Mouse (Mus musculus): ENCODE data around the gene Atg16l2. TPM values are rescaled to one million over a fixed set of nuclear protein-coding genes. Genes with fewer than 3 reads are reported as not detected.

Gene Atg16l2
- polyA plus RNA-seq, 1 experiment: 6.6 TPM

DNA sequence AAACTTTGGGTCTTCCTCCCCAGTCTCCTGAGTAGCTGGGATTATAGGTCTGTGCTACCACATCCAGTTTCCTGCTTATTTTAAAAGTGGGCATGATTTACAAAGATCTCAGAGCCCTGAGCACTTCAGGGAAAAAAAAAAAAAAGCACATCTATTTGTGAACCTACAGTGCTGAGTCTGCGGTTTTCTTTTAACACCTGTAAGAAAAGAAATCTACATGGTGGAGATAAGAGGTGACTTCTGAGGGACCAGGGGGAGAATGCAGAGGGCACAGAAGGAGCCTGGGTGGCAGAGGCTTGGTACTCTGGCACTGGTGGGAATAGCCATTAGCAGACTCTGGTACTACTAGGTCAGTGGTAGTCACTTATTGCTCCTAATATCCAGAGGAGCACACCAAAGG lies 17.7 kb upstream of the Atg16l2 start:
- no peak overlapping the region for H3K4me2 ChIP-seq (ENCODE audit: low read depth)
- no peak overlapping the region for H3K4me3 ChIP-seq
- H3K27me3 ChIP-seq (ENCODE audit: control insufficient read depth, insufficient read depth, insufficient read length): no peaks in the 10 kb centered on the region
- TF ChIP-seq POLR2AphosphoS2 (IDR thresholded peaks at IDR 0.05; ENCODE audit: insufficient read length, low read depth) (no peak), CEBPB (IDR thresholded peaks at IDR 0.05; ENCODE audit: insufficient read depth, poor library complexity, severe bottlenecking) (no peak)
- H3K36me3 ChIP-seq (ENCODE audit: control insufficient read depth, insufficient read depth): no peaks in the 10 kb centered on the region
- no peak overlapping the region for H3ac ChIP-seq (ENCODE audit: control insufficient read depth, insufficient read length)
- H3K79me2 ChIP-seq (ENCODE audit: control insufficient read depth, insufficient read depth): no peaks in the 10 kb centered on the region

DNA sequence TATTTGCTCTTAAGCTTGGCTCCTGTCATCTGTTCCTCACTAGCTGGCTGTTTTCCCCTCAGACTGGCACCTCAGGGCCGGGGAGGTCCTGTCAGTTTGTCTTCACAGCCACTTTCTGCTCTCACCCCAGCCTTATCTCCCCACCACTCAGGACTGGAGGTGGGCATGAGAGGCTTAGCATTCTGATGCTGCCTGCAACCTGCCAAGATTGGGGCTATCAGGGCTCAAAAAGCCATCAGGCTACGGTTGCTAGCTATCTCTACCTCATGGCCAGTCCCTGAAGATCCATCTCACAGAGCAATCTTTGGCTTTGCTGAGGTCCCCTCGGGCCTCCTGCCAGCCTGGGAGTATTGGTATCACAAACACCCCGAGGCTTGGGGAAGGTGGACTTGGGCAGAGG lies 16.8 kb upstream of the Atg16l2 start:
- no peaks in the 10 kb centered on the region for H3K27me3 ChIP-seq (ENCODE audit: control insufficient read depth, insufficient read depth, insufficient read length)
- no peak overlapping the region for H3ac ChIP-seq (ENCODE audit: control insufficient read depth, insufficient read length)
- no peaks in the 10 kb centered on the region for H3K79me2 ChIP-seq (ENCODE audit: control insufficient read depth, insufficient read depth)
- H3K36me3 ChIP-seq (ENCODE audit: control insufficient read depth, insufficient read depth): no peaks in the 10 kb centered on the region
- no peak overlapping the region for H3K4me2 ChIP-seq (ENCODE audit: low read depth)
- no peak overlapping the region for H3K4me3 ChIP-seq
- TF ChIP-seq SRF (IDR thresholded peaks at IDR 0.05; ENCODE audit: control insufficient read depth, insufficient read length, low read depth) (no peak), TCF3 (IDR thresholded peaks at IDR 0.05; ENCODE audit: insufficient read length, low read depth) (no peak), POLR2A (IDR thresholded peaks at IDR 0.05; ENCODE audit: insufficient read length, low read depth) (no peak), CEBPB (IDR thresholded peaks at IDR 0.05; ENCODE audit: insufficient read depth, poor library complexity, severe bottlenecking) (no peak), E2F4 (IDR thresholded peaks at IDR 0.05; ENCODE audit: insufficient read depth) (no peak), USF1 (IDR thresholded peaks at IDR 0.05; ENCODE audit: low read depth) (no peak), MYOD1 (IDR thresholded peaks at IDR 0.05; ENCODE audit: control insufficient read depth in 1 of 3, insufficient read length in 2 of 3, low read depth in 2 of 3) (no peak), POLR2AphosphoS2 (IDR thresholded peaks at IDR 0.05; ENCODE audit: insufficient read length, low read depth) (no peak), MAX (IDR thresholded peaks at IDR 0.05; ENCODE audit: low read depth) (no peak), REST (IDR thresholded peaks at IDR 0.05; ENCODE audit: insufficient read depth, insufficient read length) (no peak), MYOG (IDR thresholded peaks at IDR 0.05; ENCODE audit: control insufficient read depth in 1 of 3, insufficient read depth in 1 of 3, insufficient read length in 2 of 3, low read depth in 2 of 3) (no peak)

DNA sequence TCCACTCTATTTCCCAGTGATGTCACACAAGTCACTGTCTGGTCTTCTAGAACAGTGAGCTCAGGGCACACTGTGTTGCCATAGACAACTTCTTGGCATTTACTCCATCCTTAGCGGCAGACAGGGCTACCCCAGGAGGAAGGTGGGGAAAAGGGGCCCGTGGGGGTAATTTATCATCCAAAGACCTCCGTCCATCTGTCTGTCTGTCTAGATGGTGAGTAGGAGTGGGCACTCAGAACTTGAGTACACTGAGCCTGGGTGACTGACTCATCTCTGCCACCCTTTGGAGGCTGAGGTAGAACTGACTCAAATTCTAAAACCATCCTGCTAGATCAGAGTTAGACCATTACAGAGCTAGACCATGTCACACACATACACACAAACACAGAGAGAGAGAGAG lies 15.0 kb upstream of the Atg16l2 start, which contains the start of gene Stard10:
TSS of gene Stard10 (plus strand) at position 73 of the 400 bp plus-strand sequence.
- H3K36me3 ChIP-seq (ENCODE audit: control insufficient read depth, insufficient read depth): no peaks in the 10 kb centered on the region
- H3K4me2 ChIP-seq (ENCODE audit: low read depth): no peak within 1 kb of the TSS
- no peaks in the 10 kb centered on the region for H3K79me2 ChIP-seq (ENCODE audit: control insufficient read depth, insufficient read depth)
- no peaks in the 10 kb centered on the region for H3K27me3 ChIP-seq (ENCODE audit: control insufficient read depth, insufficient read depth, insufficient read length)
- TF ChIP-seq MYOD1 (IDR thresholded peaks at IDR 0.05; ENCODE audit: control insufficient read depth in 1 of 3, insufficient read length in 2 of 3, low read depth in 2 of 3): no peak
- no peak for TF ChIP-seq TCF3 (IDR thresholded peaks at IDR 0.05; ENCODE audit: insufficient read length, low read depth)
- TF ChIP-seq USF1 (IDR thresholded peaks at IDR 0.05; ENCODE audit: low read depth): no peak
- TF ChIP-seq TCF12 (IDR thresholded peaks at IDR 0.05; ENCODE audit: insufficient read depth, poor library complexity, severe bottlenecking): no peak
- no peak for TF ChIP-seq E2F4 (IDR thresholded peaks at IDR 0.05; ENCODE audit: insufficient read depth)
- no peak for TF ChIP-seq MYOG (IDR thresholded peaks at IDR 0.05; ENCODE audit: control insufficient read depth in 1 of 3, insufficient read depth in 1 of 3, insufficient read length in 2 of 3, low read depth in 2 of 3)
- no peak for TF ChIP-seq MAX (IDR thresholded peaks at IDR 0.05; ENCODE audit: low read depth)
- no peak for TF ChIP-seq CEBPB (IDR thresholded peaks at IDR 0.05; ENCODE audit: insufficient read depth, poor library complexity, severe bottlenecking)
- TF ChIP-seq POLR2AphosphoS2 (IDR thresholded peaks at IDR 0.05; ENCODE audit: insufficient read length, low read depth): no peak
- TF ChIP-seq SRF (IDR thresholded peaks at IDR 0.05; ENCODE audit: control insufficient read depth, insufficient read length, low read depth): no peak
- no peak for TF ChIP-seq REST (IDR thresholded peaks at IDR 0.05; ENCODE audit: insufficient read depth, insufficient read length)
- no peak for TF ChIP-seq POLR2A (IDR thresholded peaks at IDR 0.05; ENCODE audit: insufficient read length, low read depth)
- H3ac ChIP-seq (ENCODE audit: control insufficient read depth, insufficient read length): no peak within 1 kb of the TSS
- H3K4me3 ChIP-seq: no peak within 1 kb of the TSS

DNA sequence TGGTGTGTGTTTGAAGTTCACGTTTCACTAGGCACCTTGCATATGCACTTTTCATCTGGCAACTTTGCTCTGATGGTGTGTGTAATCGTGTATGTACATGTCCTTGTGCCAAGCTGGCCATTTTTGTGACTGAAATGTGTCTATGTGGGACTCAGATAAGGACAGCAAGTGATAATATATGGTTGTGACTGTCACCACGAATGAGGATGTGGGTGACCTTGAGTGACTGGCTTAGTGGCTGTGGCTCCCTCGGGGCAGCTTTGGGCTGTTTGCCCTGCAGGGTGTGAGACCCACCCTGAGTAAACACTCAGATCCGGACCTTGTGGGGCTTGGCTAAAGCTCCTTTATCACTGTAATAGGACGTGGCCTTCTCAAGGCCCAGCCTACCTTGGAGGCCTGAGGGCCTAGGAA lies 14.5 kb upstream of the Atg16l2 start:
- H3K27me3 ChIP-seq (ENCODE audit: control insufficient read depth, insufficient read depth, insufficient read length): no peaks in the 10 kb centered on the region
- TF ChIP-seq SRF (IDR thresholded peaks at IDR 0.05; ENCODE audit: control insufficient read depth, insufficient read length, low read depth) (no peak), TCF12 (IDR thresholded peaks at IDR 0.05; ENCODE audit: insufficient read depth, poor library complexity, severe bottlenecking) (no peak), MAX (IDR thresholded peaks at IDR 0.05; ENCODE audit: low read depth) (no peak), USF1 (IDR thresholded peaks at IDR 0.05; ENCODE audit: low read depth) (no peak), CEBPB (IDR thresholded peaks at IDR 0.05; ENCODE audit: insufficient read depth, poor library complexity, severe bottlenecking) (no peak), REST (IDR thresholded peaks at IDR 0.05; ENCODE audit: insufficient read depth, insufficient read length) (no peak), E2F4 (IDR thresholded peaks at IDR 0.05; ENCODE audit: insufficient read depth) (no peak), TCF3 (IDR thresholded peaks at IDR 0.05; ENCODE audit: insufficient read length, low read depth) (no peak), POLR2AphosphoS2 (IDR thresholded peaks at IDR 0.05; ENCODE audit: insufficient read length, low read depth) (no peak), POLR2A (IDR thresholded peaks at IDR 0.05; ENCODE audit: insufficient read length, low read depth) (no peak), MYOG (IDR thresholded peaks at IDR 0.05; ENCODE audit: control insufficient read depth in 1 of 3, insufficient read depth in 1 of 3, insufficient read length in 2 of 3, low read depth in 2 of 3) (no peak), MYOD1 (IDR thresholded peaks at IDR 0.05; ENCODE audit: control insufficient read depth in 1 of 3, insufficient read length in 2 of 3, low read depth in 2 of 3) (no peak)
- no peaks in the 10 kb centered on the region for H3K79me2 ChIP-seq (ENCODE audit: control insufficient read depth, insufficient read depth)
- no peak overlapping the region for H3ac ChIP-seq (ENCODE audit: control insufficient read depth, insufficient read length)
- no peaks in the 10 kb centered on the region for H3K36me3 ChIP-seq (ENCODE audit: control insufficient read depth, insufficient read depth)
- H3K4me2 ChIP-seq (ENCODE audit: low read depth): no peak overlapping the region
- no peak overlapping the region for H3K4me3 ChIP-seq

DNA sequence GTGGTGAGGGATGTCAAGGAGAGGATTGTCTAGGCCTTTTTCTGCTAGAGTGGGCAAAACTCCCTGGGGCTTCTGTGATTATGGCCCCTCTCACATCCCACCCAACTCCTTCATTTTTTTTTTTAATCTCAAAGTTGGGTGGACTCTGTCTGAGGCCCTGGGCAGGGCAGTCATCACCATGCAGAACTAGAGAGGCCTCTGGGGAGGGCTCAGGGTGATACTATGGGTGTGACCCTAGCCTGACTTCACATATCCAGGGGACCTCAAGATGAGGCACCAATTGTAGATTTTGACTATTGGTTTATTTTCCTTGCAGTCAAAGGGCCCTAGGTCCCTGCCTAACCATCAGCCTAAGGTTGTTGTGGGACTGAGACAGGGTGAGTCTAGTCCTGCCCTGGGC lies 13.6 kb upstream of the Atg16l2 start:
- Histone ChIP-seq H3K4me2 (ENCODE audit: low read depth) (peak overlapping the region; percentile 6), H3ac (ENCODE audit: control insufficient read depth, insufficient read length) (no peak overlapping the region), H3K36me3 (ENCODE audit: control insufficient read depth, insufficient read depth) (no peaks in the 10 kb centered on the region), H3K79me2 (ENCODE audit: control insufficient read depth, insufficient read depth) (no peaks in the 10 kb centered on the region), H3K4me3 (no peak overlapping the region), H3K27me3 (ENCODE audit: control insufficient read depth, insufficient read depth, insufficient read length) (no peaks in the 10 kb centered on the region)
- no peak for TF ChIP-seq MAX (IDR thresholded peaks at IDR 0.05; ENCODE audit: low read depth)
- TF ChIP-seq USF1 (IDR thresholded peaks at IDR 0.05; ENCODE audit: low read depth): no peak
- no peak for TF ChIP-seq MYOD1 (IDR thresholded peaks at IDR 0.05; ENCODE audit: control insufficient read depth in 1 of 3, insufficient read length in 2 of 3, low read depth in 2 of 3)
- TF ChIP-seq TCF3 (IDR thresholded peaks at IDR 0.05; ENCODE audit: insufficient read length, low read depth): no peak
- no peak for TF ChIP-seq REST (IDR thresholded peaks at IDR 0.05; ENCODE audit: insufficient read depth, insufficient read length)
- no peak for TF ChIP-seq TCF12 (IDR thresholded peaks at IDR 0.05; ENCODE audit: insufficient read depth, poor library complexity, severe bottlenecking)
- no peak for TF ChIP-seq E2F4 (IDR thresholded peaks at IDR 0.05; ENCODE audit: insufficient read depth)

Data from myocyte (in vitro differentiated cells).